Mouse (Mus musculus) hindbrain, embryonic 15.5 days (tissue): Measurements from ENCODE around the gene Plcl1. TPM values are rescaled to one million over a fixed set of nuclear protein-coding genes. Genes with fewer than 3 reads are reported as not detected.

Source experiments
- ATAC-seq: fragments of 200-750 bp; cut with Nextera tagmentation; 2 replicates; pipeline ENCODE4 v1.8.0; 2017; ENCODE audit warnings: low read depth, moderate number of reproducible peaks, moderate TSS enrichment; ENCODE audit not compliant: low FRiP score
- H3K27ac ChIP-seq: fragments of 300-500 bp; sonication (generic); replicated peaks from 2 replicates; pipeline ENCODE4 v1.5.1; 2015; ENCODE audit warnings: mild to moderate bottlenecking, inconsistent platforms
- H3K27me3 ChIP-seq: fragments of 300-500 bp; sonication (generic); 2 replicates; pipeline ENCODE4 v1.6.1; 2015; ENCODE audit warnings: control low read depth, inconsistent platforms
- H3K36me3 ChIP-seq: fragments of 300-500 bp; sonication (generic); 2 replicates; pipeline ENCODE4 v1.6.1; 2015; ENCODE audit warnings: control low read depth, inconsistent platforms
- H3K4me1 ChIP-seq: fragments of 300-500 bp; sonication (generic); replicated peaks from 2 replicates; pipeline ENCODE4 v1.6.1; 2015; ENCODE audit warnings: control low read depth, inconsistent platforms
- H3K4me2 ChIP-seq: fragments of 300-500 bp; sonication (generic); 2 replicates; pipeline ENCODE4 v1.6.1; 2015; ENCODE audit warnings: moderate library complexity, mild to moderate bottlenecking, inconsistent platforms
- H3K4me3 ChIP-seq: fragments of 300-500 bp; sonication (generic); 2 replicates; pipeline ENCODE4 v1.5.1; 2015; ENCODE audit warnings: mild to moderate bottlenecking, inconsistent platforms
- H3K9ac ChIP-seq: fragments of 300-500 bp; sonication (generic); 2 replicates; pipeline ENCODE4 v1.6.1; 2015; ENCODE audit warnings: inconsistent platforms
- H3K9me3 ChIP-seq: fragments of 300-500 bp; sonication (generic); 2 replicates; pipeline ENCODE4 v1.6.1; 2016; ENCODE audit warnings: control low read depth, inconsistent platforms
- WGBS: fragments of 180-500 bp; shearing (Covaris S2); methylation state at CpG from one replicate; pipeline ENCODE4 v1.1.7; 2015; 5-methylcytosine and 5-hydroxymethylcytosine counted together
- polyA plus RNA-seq: library from polyadenylated mRNA; unstranded; fragments of >200 nt; fragmentation: Nextera tagmentation; extraction: Ambion mirVana; gene quantifications from 2 replicates; pipeline ENCODE4 v1.2.1, GENCODE M21; 2015

The Plcl1 gene
- polyA plus RNA-seq, 1 experiment from 2014 or later = 4.5 TPM

DNA sequence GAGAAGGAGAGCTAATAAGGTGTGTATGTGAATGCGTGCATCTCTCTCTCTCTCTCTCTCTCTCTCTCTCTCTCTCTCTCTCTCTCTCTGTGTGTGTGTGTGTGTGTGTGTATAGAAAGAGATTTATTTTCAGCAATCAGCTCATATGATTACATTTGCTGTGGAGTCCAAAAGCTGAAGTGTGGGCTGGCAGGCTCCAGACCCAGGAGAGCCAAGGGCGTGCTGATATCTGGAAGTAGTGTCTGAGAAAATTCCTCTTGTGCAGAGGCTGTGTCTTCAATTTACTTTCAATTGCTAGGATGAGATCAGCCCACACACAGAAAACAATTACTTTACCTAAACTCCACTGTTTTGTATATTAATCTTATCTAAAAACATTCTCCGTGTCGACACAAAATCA lies 179.7 kb downstream of the Plcl1 start:
- WGBS = 86% methylated on average over 4 of the region's 4 CpGs
- ATAC-seq = no peak

DNA sequence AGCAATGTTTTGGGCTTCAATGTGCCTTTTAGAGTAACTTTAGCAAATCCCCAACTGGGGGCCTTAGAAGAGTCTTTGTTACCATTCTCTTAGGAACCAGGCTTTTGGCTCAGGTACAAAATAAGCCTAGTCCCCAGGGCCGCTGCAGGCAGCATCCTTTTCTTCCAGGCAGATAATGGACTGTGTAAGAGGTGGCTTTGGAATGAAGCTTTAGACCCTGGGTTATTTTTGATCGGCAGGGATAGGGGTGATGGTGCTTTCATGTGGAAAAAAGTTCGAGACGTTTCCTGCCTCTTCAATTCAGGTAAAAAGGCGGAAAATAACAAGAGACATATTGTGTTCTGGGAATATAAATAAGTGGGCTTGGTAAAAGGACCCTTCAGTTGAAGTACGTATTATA lies 182.4 kb downstream of the Plcl1 start:
- Histone ChIP-seq H3K27ac (no peak overlapping the region), H3K9ac (no peak overlapping the region), H3K4me2 (no peak overlapping the region), H3K4me1 (no peaks in the 10 kb centered on the region), H3K36me3 (no peaks in the 10 kb centered on the region), H3K27me3 (no peaks in the 10 kb centered on the region), H3K9me3 (no peaks in the 10 kb centered on the region), H3K4me3 (no peak overlapping the region)
- 42% methylated on average over 6 of the region's 6 CpGs for WGBS
- ATAC-seq = no peak

More for the DNA sequence above, 179.7 kb downstream of the Plcl1 start:
- H3K27me3 ChIP-seq = no peaks in the 10 kb centered on the region
- no peak overlapping the region for H3K9ac ChIP-seq
- H3K4me2 ChIP-seq = no peak overlapping the region
- H3K4me3 ChIP-seq = no peak overlapping the region
- H3K4me1 ChIP-seq = no peaks in the 10 kb centered on the region
- H3K9me3 ChIP-seq = no peaks in the 10 kb centered on the region
- no peaks in the 10 kb centered on the region for H3K36me3 ChIP-seq
- no peak overlapping the region for H3K27ac ChIP-seq

DNA sequence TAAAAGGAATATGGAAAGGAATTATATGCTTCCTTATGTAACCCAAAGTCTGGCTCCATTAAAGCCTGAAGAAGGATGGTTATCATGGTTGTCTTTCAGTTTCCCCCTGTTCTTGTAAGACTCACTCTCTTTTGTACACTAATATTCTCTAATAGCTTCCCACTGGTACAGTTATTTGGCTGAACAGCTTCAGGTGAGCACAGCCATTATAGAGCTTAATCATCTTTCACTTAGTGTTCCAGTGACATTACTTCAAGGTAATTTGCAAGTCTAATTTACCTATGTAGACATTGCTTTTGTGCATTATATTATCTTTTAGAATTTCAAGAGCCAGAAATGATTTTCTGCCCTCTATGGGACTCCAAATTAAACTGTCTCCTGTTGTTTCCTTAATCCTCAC lies 184.3 kb downstream of the Plcl1 start:
- no peaks in the 10 kb centered on the region for H3K27me3 ChIP-seq
- H3K4me3 ChIP-seq = no peak overlapping the region
- H3K4me1 ChIP-seq = no peaks in the 10 kb centered on the region
- no peak overlapping the region for H3K9ac ChIP-seq
- no peak overlapping the region for H3K27ac ChIP-seq
- no peaks in the 10 kb centered on the region for H3K36me3 ChIP-seq
- ATAC-seq = 0 out of 2 replicates have a peak, but pooled peaks have one; percentile 27
- no peak overlapping the region for H3K4me2 ChIP-seq
- no peaks in the 10 kb centered on the region for H3K9me3 ChIP-seq

DNA sequence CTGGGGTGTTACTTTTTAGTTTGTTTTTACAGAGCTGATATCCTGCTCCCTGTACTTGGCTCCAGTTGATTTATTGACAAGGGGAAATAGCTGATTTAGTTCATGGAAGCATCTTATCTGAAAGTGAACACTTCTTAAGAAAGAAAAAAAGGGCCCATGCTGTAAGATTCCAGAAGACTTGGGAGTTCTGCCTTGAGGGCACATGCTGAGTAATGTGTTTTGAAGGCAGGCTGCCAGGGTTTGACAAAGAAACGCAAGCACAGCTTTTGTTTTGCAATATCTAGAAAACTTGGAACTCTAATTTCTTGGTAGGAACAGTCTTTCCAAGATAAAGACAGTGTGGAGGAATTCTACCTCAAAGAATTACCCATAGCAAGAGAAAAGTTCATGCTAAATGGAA lies 194.8 kb downstream of the Plcl1 start:
- Histone ChIP-seq H3K27me3 (no peaks in the 10 kb centered on the region), H3K36me3 (no peaks in the 10 kb centered on the region), H3K9me3 (no peaks in the 10 kb centered on the region), H3K4me1 (no peaks in the 10 kb centered on the region), H3K27ac (no peak overlapping the region), H3K4me2 (no peak overlapping the region), H3K4me3 (no peak overlapping the region), H3K9ac (no peak overlapping the region)
- 76% methylated on average over 1 of the region's 1 CpGs for WGBS
- ATAC-seq = no peak

DNA sequence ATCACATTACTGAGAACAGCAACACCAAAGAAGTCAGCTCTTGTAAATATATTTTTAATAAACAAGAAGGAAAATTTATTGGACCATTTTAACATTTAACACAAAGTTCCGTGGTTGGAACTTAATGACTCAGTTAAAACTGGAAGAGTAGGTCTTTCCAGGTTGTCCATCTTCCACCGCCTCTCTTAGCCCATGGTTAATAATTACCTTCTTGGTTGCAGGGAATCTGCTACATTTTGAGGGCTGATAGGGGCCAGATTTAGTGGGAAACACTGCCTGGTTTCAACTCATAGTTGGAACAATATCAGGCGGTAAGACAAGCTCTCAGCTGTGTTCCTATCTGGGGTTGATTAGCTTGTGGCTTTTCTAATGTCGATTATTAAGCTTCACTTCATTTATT lies 198.9 kb downstream of the Plcl1 start:
- Histone ChIP-seq H3K27ac (no peak overlapping the region), H3K9ac (no peak overlapping the region), H3K27me3 (no peaks in the 10 kb centered on the region), H3K4me2 (no peak overlapping the region), H3K4me1 (no peaks in the 10 kb centered on the region), H3K4me3 (no peak overlapping the region), H3K9me3 (no peaks in the 10 kb centered on the region), H3K36me3 (no peaks in the 10 kb centered on the region)
- 94% methylated on average over 4 of the region's 4 CpGs for WGBS
- ATAC-seq = no peak

DNA sequence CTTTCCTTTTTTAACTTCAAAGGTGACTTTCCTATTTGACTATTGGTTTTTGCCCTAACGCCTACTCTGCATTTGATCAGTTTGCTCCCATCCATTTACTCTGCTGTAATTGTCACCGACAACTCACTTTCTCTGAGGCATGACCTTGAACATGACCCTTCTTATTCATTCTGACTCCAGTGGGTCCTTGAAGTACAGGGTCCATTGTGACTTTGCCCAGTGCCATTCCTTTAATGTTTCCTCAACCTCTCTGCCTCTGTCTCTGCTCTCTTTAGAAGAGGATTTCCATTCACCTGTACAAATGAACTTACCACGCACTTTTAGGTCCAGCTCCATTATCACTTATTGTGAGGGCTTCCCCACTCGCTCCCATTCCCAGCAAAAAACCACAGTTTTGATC lies 199.7 kb downstream of the Plcl1 start:
- H3K9me3 ChIP-seq = no peaks in the 10 kb centered on the region
- no peak overlapping the region for H3K4me3 ChIP-seq
- H3K36me3 ChIP-seq = no peaks in the 10 kb centered on the region
- no peak overlapping the region for H3K9ac ChIP-seq
- WGBS = 59% methylated on average over 4 of the region's 4 CpGs
- no peaks in the 10 kb centered on the region for H3K4me1 ChIP-seq
- H3K27ac ChIP-seq = no peak overlapping the region
- H3K27me3 ChIP-seq = no peaks in the 10 kb centered on the region
- no peak for ATAC-seq
- H3K4me2 ChIP-seq = no peak overlapping the region

DNA sequence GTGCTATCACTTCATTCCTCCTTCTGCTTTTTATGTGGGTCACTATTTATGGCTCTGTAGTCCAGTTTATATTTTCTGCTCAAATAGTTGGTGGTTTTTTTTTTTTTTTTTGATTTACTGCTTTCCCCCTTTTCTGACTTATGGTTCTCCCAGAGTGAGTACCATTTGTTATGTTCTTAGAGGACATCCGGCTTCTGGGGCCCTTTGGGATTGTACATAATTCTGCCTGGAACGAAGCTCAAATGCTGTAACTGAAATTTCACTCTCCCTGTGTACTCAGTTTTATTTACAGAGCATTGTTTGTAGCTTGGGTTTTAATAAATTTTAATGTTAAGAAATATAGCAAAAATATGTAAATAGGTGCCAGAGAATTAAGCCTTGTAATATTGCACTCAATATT lies 200.2 kb downstream of the Plcl1 start:
- 57% methylated on average over 2 of the region's 2 CpGs for WGBS
- Histone ChIP-seq H3K9me3 (no peaks in the 10 kb centered on the region), H3K4me1 (no peaks in the 10 kb centered on the region), H3K4me3 (no peak overlapping the region), H3K36me3 (no peaks in the 10 kb centered on the region), H3K9ac (no peak overlapping the region), H3K4me2 (no peak overlapping the region), H3K27ac (no peak overlapping the region), H3K27me3 (no peaks in the 10 kb centered on the region)
- no peak for ATAC-seq

DNA sequence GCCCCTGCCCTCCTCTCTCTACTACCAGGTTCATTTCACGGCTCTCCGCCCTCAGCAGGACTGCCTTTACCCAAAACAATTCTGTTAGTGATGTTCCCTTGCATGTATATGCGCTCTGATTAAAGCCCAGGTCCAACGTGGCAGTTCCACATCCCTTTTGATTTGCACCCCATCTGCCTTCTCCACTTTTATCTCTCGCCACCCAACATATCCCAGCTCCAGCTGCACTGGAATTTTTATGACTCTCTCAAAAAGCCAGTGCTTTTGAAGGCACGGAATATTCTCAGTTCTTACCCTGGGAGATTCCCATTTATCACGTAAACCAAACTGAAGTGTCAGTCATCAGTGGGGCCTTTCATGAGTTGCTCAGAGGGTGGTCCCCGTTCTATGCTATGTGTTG lies 200.7 kb downstream of the Plcl1 start:
- no peak for ATAC-seq
- no peak overlapping the region for H3K9ac ChIP-seq
- WGBS = 52% methylated on average over 8 of the region's 8 CpGs
- no peaks in the 10 kb centered on the region for H3K27me3 ChIP-seq
- no peak overlapping the region for H3K4me2 ChIP-seq
- H3K4me3 ChIP-seq = no peak overlapping the region
- H3K4me1 ChIP-seq = no peaks in the 10 kb centered on the region
- H3K9me3 ChIP-seq = no peaks in the 10 kb centered on the region
- H3K27ac ChIP-seq = no peak overlapping the region
- H3K36me3 ChIP-seq = no peaks in the 10 kb centered on the region

DNA sequence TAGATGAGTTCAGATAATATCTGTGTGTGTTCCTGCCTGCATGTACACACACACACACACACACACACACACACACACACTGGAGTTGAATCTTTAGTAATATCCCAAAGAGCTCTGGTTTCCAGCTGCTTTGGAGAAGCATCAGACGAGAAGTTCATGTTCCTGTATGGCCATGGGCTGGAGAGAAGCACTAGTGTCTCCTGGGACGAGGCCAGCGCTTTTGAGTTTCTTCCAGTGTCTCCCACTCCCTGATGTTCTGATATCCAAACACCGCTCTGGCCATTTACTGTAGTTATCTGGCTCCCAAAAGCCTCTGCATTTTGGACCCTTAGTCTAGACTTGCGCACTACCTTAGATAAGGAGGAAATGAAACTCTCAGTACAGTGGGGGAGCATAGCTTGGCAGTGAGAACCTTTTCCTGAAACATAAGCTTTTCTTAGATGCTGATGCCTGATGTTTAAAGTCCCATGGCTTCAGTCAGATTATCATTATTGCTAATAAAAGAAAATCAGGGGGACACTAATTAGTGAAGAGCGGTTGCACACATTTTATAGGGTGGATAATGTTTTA lies 207.1 kb downstream of the Plcl1 start:
- ATAC-seq = no peak
- Histone ChIP-seq H3K4me3 (no peak overlapping the region), H3K36me3 (no peaks in the 10 kb centered on the region), H3K9me3 (no peaks in the 10 kb centered on the region), H3K9ac (no peak overlapping the region), H3K4me1 (no peaks in the 10 kb centered on the region), H3K27ac (no peak overlapping the region), H3K27me3 (no peaks in the 10 kb centered on the region), H3K4me2 (no peak overlapping the region)
- 91% methylated on average over 6 of the region's 6 CpGs for WGBS

DNA sequence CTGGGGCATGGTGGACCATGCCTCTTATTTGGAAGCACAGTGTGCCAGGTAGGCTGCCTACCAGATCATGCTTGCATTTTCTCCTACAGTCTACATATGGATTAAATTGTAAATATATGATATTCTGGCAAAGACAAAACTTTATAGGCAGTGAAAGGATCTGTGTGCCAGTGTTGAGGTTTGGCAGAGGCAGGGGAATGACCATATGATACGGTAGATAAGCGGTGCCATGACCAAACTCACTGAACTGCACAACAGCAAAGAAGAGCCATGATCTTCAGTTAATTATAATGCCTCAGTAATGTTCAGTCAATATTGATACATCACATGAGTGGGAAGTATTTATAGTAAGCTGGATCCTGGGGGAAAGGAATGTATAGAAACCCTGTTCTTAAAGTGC lies 212.1 kb downstream of the Plcl1 start:
- no peak overlapping the region for H3K4me3 ChIP-seq
- ATAC-seq = no peak
- H3K27ac ChIP-seq = no peak overlapping the region
- H3K27me3 ChIP-seq = no peaks in the 10 kb centered on the region
- no peaks in the 10 kb centered on the region for H3K36me3 ChIP-seq
- H3K4me1 ChIP-seq = no peaks in the 10 kb centered on the region
- no peak overlapping the region for H3K4me2 ChIP-seq
- no peak overlapping the region for H3K9ac ChIP-seq
- H3K9me3 ChIP-seq = no peaks in the 10 kb centered on the region
- 100% methylated on average over 2 of the region's 2 CpGs for WGBS

DNA sequence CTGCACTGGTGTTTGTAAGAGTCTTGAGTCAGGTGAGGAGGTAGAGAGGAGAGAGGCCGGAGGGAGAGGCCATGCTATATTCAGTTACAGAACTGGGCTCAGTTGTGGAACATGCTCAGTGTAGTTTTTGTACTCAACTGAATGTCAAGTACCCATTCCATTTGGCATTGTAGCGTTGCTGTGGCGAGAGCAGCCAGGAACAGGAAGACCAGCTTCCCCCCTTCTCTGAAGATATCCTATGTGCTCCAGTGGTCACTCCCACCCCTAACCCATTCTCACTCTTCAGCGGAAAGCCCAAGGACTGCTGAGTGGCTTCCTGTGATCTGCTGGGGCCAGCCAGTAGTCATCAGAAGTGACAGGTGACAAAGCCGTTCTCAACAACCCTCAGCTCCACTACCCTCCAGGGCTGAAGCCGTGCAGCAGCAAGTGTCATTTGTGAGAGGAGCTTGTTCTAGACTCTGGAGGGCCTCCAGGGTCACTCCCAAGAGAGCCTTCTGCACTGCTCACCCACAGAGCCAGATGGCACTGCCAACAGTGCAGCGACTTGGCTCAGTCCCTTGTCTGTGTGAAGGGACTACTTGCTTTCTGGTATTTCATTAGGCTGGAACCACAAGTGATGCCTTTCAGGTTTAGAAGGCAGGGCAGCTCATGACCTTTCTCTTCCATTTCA lies 213.0 kb downstream of the Plcl1 start:
- no peak overlapping the region for H3K9ac ChIP-seq
- H3K27ac ChIP-seq = no peak overlapping the region
- WGBS = 67% methylated on average over 7 of the region's 7 CpGs
- no peaks in the 10 kb centered on the region for H3K27me3 ChIP-seq
- peak; percentile 30; the same call in 1 of the 2 replicates for ATAC-seq
- no peaks in the 10 kb centered on the region for H3K4me1 ChIP-seq
- H3K4me3 ChIP-seq = no peak overlapping the region
- H3K4me2 ChIP-seq = no peak overlapping the region
- no peaks in the 10 kb centered on the region for H3K36me3 ChIP-seq
- H3K9me3 ChIP-seq = no peaks in the 10 kb centered on the region

DNA sequence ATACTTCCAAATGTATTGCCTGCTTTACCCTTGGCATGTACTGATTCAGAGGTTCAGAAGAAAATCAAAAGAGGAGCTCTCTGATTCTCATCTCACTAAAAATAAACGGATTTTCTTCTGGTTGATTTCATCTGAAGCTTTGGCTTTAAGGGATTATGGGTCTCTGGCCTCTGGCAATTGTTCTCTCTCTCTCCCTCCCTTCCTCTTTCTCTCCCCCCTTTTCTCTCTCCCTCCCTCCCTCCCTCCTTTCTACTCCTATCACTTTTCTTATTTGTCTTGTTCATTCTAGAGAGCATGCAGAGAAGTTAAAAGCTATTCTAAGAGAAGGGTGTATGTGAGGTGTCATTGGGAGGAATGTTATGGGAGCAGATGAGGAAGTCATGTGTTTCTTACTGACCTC lies 225.8 kb downstream of the Plcl1 start:
- Histone ChIP-seq H3K27ac (no peak overlapping the region), H3K4me2 (no peak overlapping the region), H3K36me3 (no peaks in the 10 kb centered on the region), H3K9ac (no peak overlapping the region), H3K4me1 (no peaks in the 10 kb centered on the region), H3K27me3 (no peaks in the 10 kb centered on the region), H3K4me3 (no peak overlapping the region), H3K9me3 (no peaks in the 10 kb centered on the region)
- 37% methylated on average over 1 of the region's 1 CpGs for WGBS
- ATAC-seq = no peak

DNA sequence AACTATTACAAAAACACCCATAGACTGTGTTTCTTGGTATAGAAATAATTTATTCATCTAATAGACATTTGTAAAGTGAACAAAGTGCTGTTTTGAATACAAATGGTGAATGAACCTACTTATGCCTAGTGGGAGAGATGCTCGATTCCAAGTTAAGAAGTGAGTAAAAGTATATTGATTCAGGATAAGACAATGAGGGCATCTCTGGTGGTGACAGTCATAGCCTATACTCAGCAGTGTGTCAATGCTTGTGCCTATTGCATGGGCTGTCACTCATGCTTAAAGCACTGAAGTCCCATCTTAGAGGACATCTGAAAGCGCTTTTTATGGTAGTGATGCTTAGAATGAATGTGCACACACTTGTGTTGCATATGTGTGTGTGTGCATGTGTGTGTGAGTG lies 226.3 kb downstream of the Plcl1 start:
- ATAC-seq = no peak
- H3K4me1 ChIP-seq = no peaks in the 10 kb centered on the region
- 87% methylated on average over 2 of the region's 2 CpGs for WGBS

More for the DNA sequence above, 226.3 kb downstream of the Plcl1 start:
- Histone ChIP-seq H3K4me3 (no peak overlapping the region), H3K27me3 (no peaks in the 10 kb centered on the region), H3K9me3 (no peaks in the 10 kb centered on the region), H3K9ac (no peak overlapping the region), H3K4me2 (no peak overlapping the region), H3K27ac (no peak overlapping the region), H3K36me3 (no peaks in the 10 kb centered on the region)
